Mouse (Mus musculus) CH12.LX (cell line): ENCODE data around the gene Slc22a14. TPM values are rescaled to one million over a fixed set of nuclear protein-coding genes. Genes with fewer than 3 reads are reported as not detected.

Source experiments
- DNase-seq: peaks from one replicate; pipeline ENCODE4 v3.0.0-alpha.2; 2013; ENCODE audit errors: extremely low read depth
- H3K27ac ChIP-seq: 2 replicates; pipeline ENCODE4 v1.5.1; 2012; ENCODE audit warnings: low read depth, mild to moderate bottlenecking, control low read depth, moderate library complexity; ENCODE audit not compliant: insufficient read depth
- H3K27me3 ChIP-seq: replicated peaks from 2 replicates; pipeline ENCODE3; 2012; ENCODE audit warnings: inconsistent platforms
- H3K36me3 ChIP-seq, 2 experiments: replicated peaks in 1 of 2; 2 replicates each; pipeline versions ENCODE3 to v1.6.1; 2012; ENCODE audit warnings: inconsistent platforms in 1 of 2, low read length in 1 of 2, mild to moderate bottlenecking in 1 of 2, mixed read lengths in 1 of 2, moderate library complexity in 1 of 2; ENCODE audit not compliant: control insufficient read depth in 1 of 2, insufficient read depth in 1 of 2
- H3K4me1 ChIP-seq, 2 experiments: 2 replicates each; pipeline ENCODE4 v1.6.1; 2012; ENCODE audit warnings: inconsistent platforms in 1 of 2, moderate library complexity in 1 of 2; ENCODE audit not compliant: insufficient read depth in 2 of 2, control insufficient read depth in 1 of 2
- H3K4me2 ChIP-seq: 2 replicates; pipeline ENCODE4 v1.6.1; 2012; ENCODE audit warnings: low read depth, mild to moderate bottlenecking, control low read depth; ENCODE audit not compliant: poor library complexity, insufficient read depth, severe bottlenecking
- H3K4me3 ChIP-seq, 3 experiments: fragments of 150-350 bp in 1 of 3; sonication (generic) in 1 of 3; replicated peaks in 1 of 3; 2 replicates each; pipeline versions ENCODE3 to v1.5.1; 2011 to 2012; ENCODE audit warnings: low read depth in 2 of 3, low read length in 2 of 3, mild to moderate bottlenecking in 2 of 3, moderate library complexity in 2 of 3, control low read depth in 1 of 3, improper control_type of control experiment in 1 of 3, inconsistent platforms in 1 of 3, mixed read lengths in 1 of 3; ENCODE audit not compliant: poor library complexity in 1 of 3
- H3K79me2 ChIP-seq: replicated peaks from 2 replicates; pipeline ENCODE4 v1.6.1; 2012; ENCODE audit warnings: mild to moderate bottlenecking, moderate library complexity; ENCODE audit not compliant: control insufficient read depth, poor library complexity, insufficient read depth, severe bottlenecking; ENCODE audit errors: extremely low read depth
- H3K9ac ChIP-seq: 2 replicates; pipeline ENCODE4 v1.6.1; 2012; ENCODE audit warnings: low read depth, mild to moderate bottlenecking, control low read depth, moderate library complexity; ENCODE audit not compliant: insufficient read depth
- H3K9me3 ChIP-seq: replicated peaks from 2 replicates; pipeline ENCODE3; 2012; ENCODE audit warnings: low read length, inconsistent platforms, mixed read lengths
- MAX ChIP-seq: IDR thresholded peaks from 2 replicates; pipeline ENCODE4 v1.6.1; 2011; ENCODE audit warnings: low read length, improper control_type of control experiment
- MAZ ChIP-seq: IDR thresholded peaks from 2 replicates; pipeline ENCODE4 v1.6.1; 2012; ENCODE audit warnings: low read depth, mild to moderate bottlenecking, inconsistent platforms, low read length, improper control_type of control experiment, moderate library complexity
- SIN3A ChIP-seq: IDR thresholded peaks from 2 replicates; pipeline ENCODE4 v1.6.1; 2012; ENCODE audit warnings: low read length, improper control_type of control experiment, inconsistent platforms
- SMC3 ChIP-seq: IDR thresholded peaks from 2 replicates; pipeline ENCODE4 v1.6.1; 2011; ENCODE audit warnings: low read depth, low read length, improper control_type of control experiment
- dilution Hi-C: fragments of 300-500 bp; cut with MboI; formaldehyde crosslinking; loops from 2 replicates; pipeline ENCODE4 v1.14.3; 2020; ENCODE audit warnings: low sequenced_read_pairs; ENCODE audit not compliant: extremely low pct_unique_long_range_greater_than_20kb, extremely low pct_ligation_motif_present
- in situ Hi-C: fragments of 300-500 bp; cut with MboI; formaldehyde crosslinking; loops from 3 replicates; pipeline ENCODE4 v1.14.3; 2019; ENCODE audit warnings: low sequenced_read_pairs, low pct_ligation_motif_present, low pct_unique_long_range_greater_than_20kb, mixed read lengths
- polyA plus RNA-seq: library from polyadenylated mRNA; unstranded; fragments of >175 nt; gene quantifications from 2 replicates; pipeline ENCODE4 v1.2.1, GENCODE M21; 2012; ENCODE audit warnings: low read depth; ENCODE audit not compliant: insufficient read length
- total RNA-seq, 2 experiments: library from RNA; depleted of rRNA; stranded (reverse); fragments of 300-350 nt in 1 of 2; fragments of >200 nt in 1 of 2; gene quantifications; 2 replicates each; pipeline ENCODE4 v1.2.3; 2012 to 2014

Gene Slc22a14
- total and polyA plus RNA-seq, 3 experiments = not detected

GRCm38 (mm10) chr9:119120168-119120560, 245.2 kb downstream of the Slc22a14 start:
- Histone ChIP-seq H3K27ac (no peak overlapping the region), H3K9ac (peak overlapping the region; percentile 42; the same call in 1 of the 2 replicates), H3K36me3 (peaks cover 14 to 43% of the 10 kb centered on the region in 2 experiments), H3K9me3 (no peaks in the 10 kb centered on the region), H3K79me2 (no peaks in the 10 kb centered on the region), H3K4me1 (peaks cover 5 to 25% of the 10 kb centered on the region in 2 experiments; a peak in 3 of 4 replicates), H3K4me3 (peak overlapping the region; percentile 59 to 78 (median 69)), H3K4me2 (peak overlapping the region; percentile 41), H3K27me3 (no peaks in the 10 kb centered on the region)
- TF ChIP-seq SMC3 (no peak), MAZ (no peak), SIN3A (no peak), MAX (no peak)
- no peak for DNase-seq
- in situ Hi-C loops = no loop called here
- dilution Hi-C loops = no loop called here

Other genes starting within 250 kb of the Slc22a14 start
- gene Acaa1b, start 208.5 kb downstream of the Slc22a14 start, total RNA-seq (2012; rRNA removed) = 0.08 and 0.17 TPM in 2 replicates
- not detected in 2 replicates for gene Acaa1b, start 208.5 kb downstream of the Slc22a14 start, total RNA-seq (2014; rRNA removed)
- 0.78 TPM in 1 of 2 replicates, not detected in the other for gene Acaa1b, start 208.5 kb downstream of the Slc22a14 start, polyA plus RNA-seq
- not detected in 2 replicates for gene Gm47289, start 206.4 kb downstream of the Slc22a14 start, total RNA-seq (2012; rRNA removed)
- not detected in 2 replicates for gene Gm47289, start 206.4 kb downstream of the Slc22a14 start, total RNA-seq (2014; rRNA removed)
- gene Gm47289, start 206.4 kb downstream of the Slc22a14 start, polyA plus RNA-seq = not detected in 2 replicates
- gene Slc22a13, start 156.5 kb downstream of the Slc22a14 start, total RNA-seq (2012; rRNA removed) = not detected in 2 replicates
- gene Slc22a13, start 156.5 kb downstream of the Slc22a14 start, total RNA-seq (2014; rRNA removed) = not detected in 2 replicates
- not detected in 2 replicates for gene Slc22a13, start 156.5 kb downstream of the Slc22a14 start, polyA plus RNA-seq
- gene Oxsr1, start 43.1 kb downstream of the Slc22a14 start, total RNA-seq (2012; rRNA removed) = 22.1 and 26.3 TPM in 2 replicates
- gene Oxsr1, start 43.1 kb downstream of the Slc22a14 start, total RNA-seq (2014; rRNA removed) = 36.1 and 41.2 TPM in 2 replicates
- 31.7 and 33.3 TPM in 2 replicates for gene Oxsr1, start 43.1 kb downstream of the Slc22a14 start, polyA plus RNA-seq
- gene Acaa1a, start 25.9 kb downstream of the Slc22a14 start, total RNA-seq (2012; rRNA removed) = 51.2 and 57.8 TPM in 2 replicates
- gene Acaa1a, start 25.9 kb downstream of the Slc22a14 start, total RNA-seq (2014; rRNA removed) = 22.4 and 24.8 TPM in 2 replicates
- gene Acaa1a, start 25.9 kb downstream of the Slc22a14 start, polyA plus RNA-seq = 24.4 and 30.9 TPM in 2 replicates
- 22.7 and 33.4 TPM in 2 replicates for gene Myd88, start 24.1 kb downstream of the Slc22a14 start, total RNA-seq (2012; rRNA removed)
- 14.3 and 14.7 TPM in 2 replicates for gene Myd88, start 24.1 kb downstream of the Slc22a14 start, total RNA-seq (2014; rRNA removed)
- gene Myd88, start 24.1 kb downstream of the Slc22a14 start, polyA plus RNA-seq = 51.3 and 53.6 TPM in 2 replicates
- gene Xylb, start 8.2 kb downstream of the Slc22a14 start, total RNA-seq (2012; rRNA removed) = 4.8 and 5.9 TPM in 2 replicates
- gene Xylb, start 8.2 kb downstream of the Slc22a14 start, total RNA-seq (2014; rRNA removed) = 1.8 and 2.5 TPM in 2 replicates
- gene Xylb, start 8.2 kb downstream of the Slc22a14 start, polyA plus RNA-seq = 6.4 and 7.1 TPM in 2 replicates
- gene Acvr2b, start 36.6 kb upstream of the Slc22a14 start, total RNA-seq (2012; rRNA removed) = 1.0 and 1.5 TPM in 2 replicates
- 0.30 and 0.39 TPM in 2 replicates for gene Acvr2b, start 36.6 kb upstream of the Slc22a14 start, total RNA-seq (2014; rRNA removed)
- gene Acvr2b, start 36.6 kb upstream of the Slc22a14 start, polyA plus RNA-seq = 0.44 and 0.66 TPM in 2 replicates
- gene Exog, start 79.4 kb upstream of the Slc22a14 start, total RNA-seq (2012; rRNA removed) = 6.6 and 8.1 TPM in 2 replicates
- gene Exog, start 79.4 kb upstream of the Slc22a14 start, total RNA-seq (2014; rRNA removed) = 8.2 and 8.8 TPM in 2 replicates
- gene Exog, start 79.4 kb upstream of the Slc22a14 start, polyA plus RNA-seq = 7.1 and 7.3 TPM in 2 replicates
- gene Scn5a, start 213.5 kb upstream of the Slc22a14 start, total RNA-seq (2012; rRNA removed) = 6.0 and 9.0 TPM in 2 replicates
- 1.9 and 2.0 TPM in 2 replicates for gene Scn5a, start 213.5 kb upstream of the Slc22a14 start, total RNA-seq (2014; rRNA removed)
- 4.2 and 4.3 TPM in 2 replicates for gene Scn5a, start 213.5 kb upstream of the Slc22a14 start, polyA plus RNA-seq